Mouse (Mus musculus) monocyte, adult 2 months (primary cell): ENCODE data around the gene Zfp143.
"Not testable (repeated sequence)": the region's sequence is repeated elsewhere in the genome, so short reads cannot be mapped to it uniquely, and the experiment has no call there.

Source experiments
- DNase-seq, 2 experiments: peaks; one replicate each; pipeline ENCODE4 v3.0.0; 2022; ENCODE audit warnings: low spot score in 2 of 2, low read depth in 1 of 2

The Zfp143 gene

GRCm38 (mm10) chr7:110061199-110061751 lies at the start of gene Zfp143:
Gene Zfp143, plus strand, starts transcription at chr7:110061217.
- peak; percentile 99 to 100 for DNase-seq

DNA sequence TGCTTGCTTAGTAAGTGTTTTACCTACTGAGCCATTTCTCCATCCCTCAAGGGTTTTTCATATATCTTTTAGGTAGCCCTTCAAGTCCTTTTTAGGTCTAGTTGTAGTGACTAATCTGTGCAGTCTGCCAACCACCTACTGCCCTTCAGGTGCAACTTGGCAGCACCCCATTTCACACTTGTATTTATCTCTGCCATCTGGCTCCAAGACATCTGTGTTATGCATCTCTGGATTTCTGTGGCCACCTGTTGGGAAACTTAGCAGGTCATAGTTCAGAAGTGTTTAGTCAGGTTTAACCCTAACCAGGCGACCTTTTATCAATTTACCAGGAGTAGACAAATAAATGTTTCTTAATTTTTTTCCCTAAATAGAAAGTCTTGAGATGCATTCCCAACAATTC lies 49.6 kb upstream of the Zfp143 start:
- no peak for DNase-seq

- DNase-seq: peak; percentile 23 to 41
These were observed 46.7 kb upstream of the Zfp143 start for GRCm38 (mm10) chr7:110014272-110014671.

GRCm38 (mm10) chr7:110018117-110018630 lies 42.8 kb upstream of the Zfp143 start, which contains the start of gene Ipo7:
Gene Ipo7, plus strand, starts transcription at chr7:110018274.
- DNase-seq: peak; percentile 68 to 82

- DNase-seq: peak in 1 of 2 experiments; percentile 9
These were observed 42.2 kb upstream of the Zfp143 start for GRCm38 (mm10) chr7:110018631-110019482.

GRCm38 (mm10) chr7:110023553-110023952 lies 37.5 kb upstream of the Zfp143 start:
- DNase-seq: no peak

GRCm38 (mm10) chr7:110026594-110026993 lies 34.4 kb upstream of the Zfp143 start:
- no peak for DNase-seq

DNA sequence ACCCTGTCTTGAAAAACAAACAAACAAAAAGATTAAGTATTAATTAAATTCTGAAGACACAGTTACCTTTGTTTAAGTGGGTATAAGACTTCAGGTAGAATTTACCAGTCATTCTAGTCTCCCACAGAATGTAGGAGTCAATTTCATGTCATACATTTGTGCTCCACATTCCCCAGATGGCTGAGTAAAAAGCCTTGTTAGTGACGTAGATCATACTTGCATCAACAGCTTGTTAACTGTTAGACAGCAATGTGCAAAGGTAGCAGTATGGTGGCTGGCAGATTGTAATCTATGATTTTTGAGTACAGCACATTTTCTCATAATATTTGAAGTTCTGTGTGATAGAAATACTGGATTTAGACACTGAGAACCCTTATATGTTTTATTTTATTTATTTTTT lies 32.2 kb upstream of the Zfp143 start:
- DNase-seq: no peak

DNA sequence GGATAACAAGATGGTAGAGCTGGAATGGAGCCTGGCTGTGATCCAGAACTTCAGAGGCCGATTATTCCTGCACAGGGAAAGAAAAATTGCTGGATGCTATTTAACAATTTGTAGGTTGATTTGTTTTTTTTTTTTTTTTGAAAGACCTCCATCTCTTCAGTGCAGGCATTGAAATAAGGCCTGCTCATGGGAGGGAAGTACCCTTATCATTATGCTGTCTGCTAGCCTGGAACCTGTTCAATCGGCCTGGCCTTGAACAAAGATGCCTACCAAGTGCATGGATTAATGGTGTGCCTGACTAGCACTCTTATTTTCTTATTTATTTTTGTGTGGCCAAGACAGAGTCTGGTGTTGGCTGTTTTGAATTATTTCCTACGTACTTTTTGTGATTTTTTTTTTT lies 30.7 kb upstream of the Zfp143 start:
- no peak for DNase-seq

DNA sequence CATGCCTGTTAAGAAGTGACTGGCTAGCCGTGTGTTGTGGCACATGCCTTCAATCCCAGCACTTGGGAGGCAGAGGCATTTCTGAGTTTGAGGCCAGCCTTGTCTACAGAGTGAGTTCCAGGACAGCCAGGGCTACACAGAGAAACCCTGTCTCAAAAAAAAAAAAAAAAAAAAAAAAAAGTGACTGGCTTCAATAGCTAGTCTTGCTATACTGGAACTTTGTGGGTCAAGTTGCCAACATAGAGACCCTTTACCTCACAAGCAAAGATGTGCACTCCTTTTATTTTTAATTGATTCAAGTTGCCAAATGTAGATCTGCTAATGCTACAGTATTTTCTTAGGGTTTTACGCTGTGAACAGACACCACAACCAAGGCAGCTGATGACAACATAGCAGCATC lies 3.3 kb upstream of the Zfp143 start:
- DNase-seq: not testable (repeated sequence)

- DNase-seq: no peak
These were observed 1.8 kb upstream of the Zfp143 start for GRCm38 (mm10) chr7:110059092-110059785.

- no peak for DNase-seq
These were observed 830 bp upstream of the Zfp143 start for GRCm38 (mm10) chr7:110060106-110060668.

- no peak for DNase-seq
These were observed 283 bp upstream of the Zfp143 start for GRCm38 (mm10) chr7:110060669-110061198.

DNA sequence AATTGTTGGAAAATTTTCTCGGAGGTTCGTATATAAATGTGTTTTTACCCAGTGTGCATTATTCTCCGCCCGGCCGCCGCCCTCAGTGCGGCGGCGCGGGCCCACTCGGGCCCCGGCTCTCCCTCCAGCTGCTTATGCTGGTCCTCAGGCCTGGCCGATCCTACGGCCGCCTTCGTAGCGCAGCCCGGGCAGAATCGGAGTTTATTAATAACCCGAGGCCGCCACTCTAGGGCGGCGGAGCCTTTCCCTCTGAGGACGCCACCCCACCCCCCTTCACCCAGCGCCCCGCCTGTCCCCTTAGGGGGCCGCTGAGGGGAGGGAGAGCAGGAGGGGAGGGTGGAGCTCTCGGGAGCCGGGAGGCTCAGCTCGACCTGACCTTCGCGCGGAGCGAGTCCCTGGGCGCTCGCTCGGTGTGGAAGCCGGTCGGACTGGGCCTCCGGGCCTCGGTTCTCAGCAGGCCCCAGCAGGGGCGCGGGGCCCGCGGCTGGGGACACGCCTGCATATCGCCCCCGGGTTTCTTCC lies 796 bp downstream of the Zfp143 start:
- DNase-seq: peak; percentile 9 to 66

DNA sequence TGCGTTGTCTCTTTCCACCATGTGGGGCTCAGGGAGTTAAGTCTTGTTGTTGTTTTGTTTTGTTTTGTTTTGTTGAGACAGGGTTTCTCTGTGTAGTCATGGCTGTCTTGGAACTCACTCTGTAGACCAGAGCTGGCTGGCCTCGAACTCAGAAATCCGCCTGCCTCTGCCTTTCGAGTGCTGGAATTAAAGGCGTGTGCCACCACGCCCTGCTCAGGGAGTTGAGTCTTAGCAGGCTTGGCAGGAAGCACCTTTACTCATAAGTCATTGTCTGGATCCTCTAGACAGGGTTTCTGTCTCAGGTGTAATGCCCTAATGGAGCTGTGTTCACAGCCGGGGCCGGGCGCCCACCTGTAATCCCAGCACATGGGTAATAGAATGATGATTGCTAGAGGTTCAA lies 2.7 kb downstream of the Zfp143 start:
- DNase-seq: no peak

DNA sequence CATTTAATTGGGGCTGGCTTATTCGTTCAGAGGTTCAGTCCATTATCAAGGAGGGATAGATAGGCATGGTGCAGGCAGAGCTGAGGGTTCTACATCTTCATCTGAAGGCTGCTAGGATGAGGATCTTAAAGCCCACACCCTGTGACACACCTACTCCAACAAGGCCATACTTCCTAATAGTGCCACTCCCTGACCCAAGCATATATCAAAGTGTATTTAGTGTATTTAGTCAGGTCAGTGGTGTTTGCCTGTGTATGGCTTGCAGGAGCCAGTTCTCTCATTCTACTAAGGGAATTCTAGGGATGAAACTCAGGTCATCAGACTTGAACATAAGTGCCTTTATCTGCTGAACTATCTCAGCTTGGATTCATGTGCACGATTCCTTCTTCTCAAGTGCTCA lies 8.1 kb downstream of the Zfp143 start:
- no peak for DNase-seq

DNA sequence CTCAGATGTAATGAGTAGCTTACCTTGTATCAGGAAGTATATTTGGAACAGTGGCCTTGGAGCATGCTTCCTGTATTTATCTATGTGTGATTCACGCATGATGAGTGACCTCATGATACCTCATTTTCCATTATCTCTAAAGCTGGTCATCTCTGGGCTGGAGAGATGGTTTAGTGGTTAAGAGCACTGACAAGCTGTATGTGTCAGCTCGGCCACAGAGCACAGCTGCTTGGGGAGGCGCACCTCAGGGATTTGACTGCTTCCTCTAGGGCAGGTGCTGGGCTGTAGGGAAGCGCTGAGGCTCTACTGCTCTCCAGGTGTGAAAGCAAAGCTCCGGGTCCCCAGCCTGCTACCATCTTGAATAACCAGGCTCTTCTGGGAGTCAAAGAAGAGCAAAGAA lies 17.2 kb downstream of the Zfp143 start:
- no peak for DNase-seq

- no peak for DNase-seq
These were observed 22.6 kb downstream of the Zfp143 start for GRCm38 (mm10) chr7:110083386-110084165.

DNA sequence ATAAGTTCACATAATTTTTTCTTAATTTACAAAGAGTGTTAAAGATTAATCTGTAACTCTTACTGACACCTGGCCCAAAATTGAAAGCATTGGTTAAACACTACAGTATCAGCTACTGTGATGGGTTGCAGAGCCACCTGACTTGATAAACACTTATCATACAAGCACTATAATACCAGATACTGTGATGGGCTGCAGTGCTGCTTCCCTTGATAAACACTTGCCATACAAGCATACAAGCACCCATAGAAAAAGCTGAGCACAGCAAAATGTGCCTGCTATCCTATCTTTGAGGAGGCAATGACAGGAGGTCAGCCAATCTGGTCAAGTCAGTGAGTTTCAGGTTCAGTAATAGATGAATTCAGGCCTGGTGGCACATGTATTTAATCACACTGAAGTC lies 24.2 kb downstream of the Zfp143 start:
- DNase-seq: no peak

- no peak for DNase-seq
These were observed 26.9 kb downstream of the Zfp143 start for GRCm38 (mm10) chr7:110087914-110088313.
